Mouse (Mus musculus) embryonic facial prominence, embryonic 10.5 days (tissue): ENCODE measurements around the gene Cbl. TPM values are rescaled to one million over a fixed set of nuclear protein-coding genes. Genes with fewer than 3 reads are reported as not detected.
A peak's percentile ranks its signal among the peaks of the same experiment; 100 is the strongest.

Experiments
- DNase-seq: peaks from one replicate; pipeline ENCODE4 v3.0.0-alpha.2; 2017; ENCODE audit warnings: low spot score
- H3K27ac ChIP-seq: fragments of 300-500 bp; sonication (generic); replicated peaks from 2 replicates; pipeline ENCODE4 v1.5.1; 2016; ENCODE audit warnings: mild to moderate bottlenecking
- H3K27me3 ChIP-seq: fragments of 300-500 bp; sonication (generic); replicated peaks from 2 replicates; pipeline ENCODE4 v1.6.1; 2016; ENCODE audit warnings: low read depth, mild to moderate bottlenecking; ENCODE audit not compliant: poor library complexity, severe bottlenecking
- H3K36me3 ChIP-seq: fragments of 300-500 bp; sonication (generic); replicated peaks from 2 replicates; pipeline ENCODE4 v1.6.1; 2016; ENCODE audit warnings: mild to moderate bottlenecking, moderate library complexity
- H3K4me1 ChIP-seq: fragments of 300-500 bp; sonication (generic); 2 replicates; pipeline ENCODE4 v1.6.1; 2016
- H3K4me3 ChIP-seq: fragments of 300-500 bp; sonication (generic); 2 replicates; pipeline ENCODE4 v1.5.1; 2016; ENCODE audit warnings: mild to moderate bottlenecking, moderate library complexity
- H3K9me3 ChIP-seq: fragments of 300-500 bp; sonication (generic); 2 replicates; pipeline ENCODE4 v1.6.1; 2016; ENCODE audit warnings: mild to moderate bottlenecking
- WGBS: fragments of 180-500 bp; shearing (Covaris S2); methylation state at CpG from one replicate; pipeline ENCODE4 v1.1.7; 2016; 5-methylcytosine and 5-hydroxymethylcytosine counted together
- polyA plus RNA-seq: library from polyadenylated mRNA; unstranded; fragments of >200 nt; fragmentation: Nextera tagmentation; extraction: Ambion mirVana; gene quantifications from 2 replicates; pipeline ENCODE4 v1.2.1, GENCODE M21; 2016

Cbl gene
- polyA plus RNA-seq, result 25.4 and 25.5 TPM in 2 replicates

- Histone ChIP-seq H3K36me3 (no peaks in the 10 kb centered on the region; the same call in 1 of the 2 replicates), H3K27ac (peak within 1 kb of the TSS; percentile 97), H3K27me3 (no peaks in the 10 kb centered on the region), H3K9me3 (no peaks in the 10 kb centered on the region), H3K4me3 (peak within 1 kb of the TSS; percentile 93), H3K4me1 (peaks cover 40% of the 10 kb centered on the region)
- peak; percentile 99 for DNase-seq
- under 1% methylated on average over 76 of the region's 76 CpGs for WGBS
These were observed at the start of gene Cbl for GRCm38 (mm10) chr9:44233802-44234478. Gene Cbl (minus strand): TSS chr9:44234049.

GRCm38 (mm10) chr9:44283183-44283582 lies 49.3 kb upstream of the Cbl start:
- H3K9me3 ChIP-seq, result no peaks in the 10 kb centered on the region
- DNase-seq, result no peak
- peaks cover 33% of the 10 kb centered on the region for H3K27me3 ChIP-seq
- H3K4me3 ChIP-seq, result no peak overlapping the region
- 69% methylated on average over 5 of the region's 5 CpGs for WGBS
- no peaks in the 10 kb centered on the region; the same call in 1 of the 2 replicates for H3K36me3 ChIP-seq
- H3K27ac ChIP-seq, result no peak overlapping the region
- H3K4me1 ChIP-seq, result peaks cover 20% of the 10 kb centered on the region

DNA sequence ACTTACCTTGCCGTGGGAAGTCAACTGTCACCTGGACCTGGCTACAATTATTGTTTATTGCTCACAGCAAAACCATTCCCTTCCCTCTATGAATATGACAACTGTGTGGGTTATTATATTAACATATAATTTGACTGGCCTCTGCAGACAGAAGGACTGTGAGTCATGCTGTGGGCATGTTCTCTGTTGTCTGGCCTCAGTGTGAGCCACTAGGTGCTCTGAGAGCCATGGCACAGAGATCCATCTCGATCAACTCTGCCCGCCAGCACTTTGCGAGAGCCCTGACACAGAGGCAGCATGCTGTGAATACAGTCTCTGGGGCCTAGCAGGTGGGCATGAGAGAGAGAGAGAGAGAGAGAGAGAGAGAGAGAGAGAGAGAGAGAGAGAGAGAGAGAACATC lies 36.1 kb upstream of the Cbl start:
- H3K4me1 ChIP-seq, result peaks cover 11% of the 10 kb centered on the region
- H3K9me3 ChIP-seq, result no peaks in the 10 kb centered on the region
- H3K4me3 ChIP-seq, result no peak overlapping the region
- H3K27me3 ChIP-seq, result peaks cover 18% of the 10 kb centered on the region
- H3K27ac ChIP-seq, result no peak overlapping the region
- WGBS, result 84% methylated on average over 4 of the region's 4 CpGs
- no peak for DNase-seq
- no peaks in the 10 kb centered on the region for H3K36me3 ChIP-seq

GRCm38 (mm10) chr9:44269077-44269476 lies 35.2 kb upstream of the Cbl start:
- peaks cover 18% of the 10 kb centered on the region for H3K27me3 ChIP-seq

DNA sequence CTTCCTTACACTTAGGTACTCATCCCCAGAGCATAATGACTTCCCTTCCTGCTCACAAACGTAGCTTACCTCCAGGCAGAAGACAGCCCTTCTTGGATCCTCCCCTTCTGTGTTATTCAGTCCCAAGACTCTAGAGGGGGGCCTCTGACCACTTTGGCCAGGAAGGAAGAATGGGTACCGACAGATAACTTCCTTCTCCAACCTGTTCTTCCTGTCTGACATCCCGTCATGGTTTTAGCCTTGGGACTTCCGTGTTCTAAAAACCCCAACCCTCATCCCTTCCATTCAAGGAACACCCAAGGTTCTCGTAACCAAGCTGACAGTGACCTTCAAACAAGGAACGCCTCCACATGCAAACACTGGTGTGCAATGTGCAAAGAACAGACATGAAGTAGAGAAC lies 34.6 kb upstream of the Cbl start, which contains the start of gene Nlrx1:
Gene Nlrx1 (minus strand): TSS at position 168 of the 400 bp plus-strand sequence.
- Histone ChIP-seq H3K4me3 (peak within 1 kb of the TSS; percentile 60), H3K9me3 (no peaks in the 10 kb centered on the region), H3K27me3 (peaks cover 18% of the 10 kb centered on the region), H3K27ac (peak within 1 kb of the TSS; percentile 82), H3K36me3 (no peaks in the 10 kb centered on the region), H3K4me1 (peaks cover 11% of the 10 kb centered on the region)
- DNase-seq, result no peak
- 83% methylated on average over 6 of the region's 6 CpGs for WGBS

More at GRCm38 (mm10) chr9:44269077-44269476, 35.2 kb upstream of the Cbl start:
- Histone ChIP-seq H3K27ac (no peak overlapping the region), H3K9me3 (no peaks in the 10 kb centered on the region), H3K36me3 (no peaks in the 10 kb centered on the region), H3K4me1 (peaks cover 11% of the 10 kb centered on the region), H3K4me3 (no peak overlapping the region)
- 82% methylated on average over 3 of the region's 3 CpGs for WGBS
- DNase-seq, result no peak

- no peaks in the 10 kb centered on the region for H3K36me3 ChIP-seq
- DNase-seq, result peak; percentile 84
- H3K27me3 ChIP-seq, result peaks cover 18% of the 10 kb centered on the region
- H3K4me3 ChIP-seq, result peak overlapping the region; percentile 60
- 6% methylated on average over 28 of the region's 28 CpGs for WGBS
- H3K27ac ChIP-seq, result peak overlapping the region; percentile 82
- H3K4me1 ChIP-seq, result peaks cover 11% of the 10 kb centered on the region
- no peaks in the 10 kb centered on the region for H3K9me3 ChIP-seq
These were observed 34.1 kb upstream of the Cbl start for GRCm38 (mm10) chr9:44268027-44268360.

DNA sequence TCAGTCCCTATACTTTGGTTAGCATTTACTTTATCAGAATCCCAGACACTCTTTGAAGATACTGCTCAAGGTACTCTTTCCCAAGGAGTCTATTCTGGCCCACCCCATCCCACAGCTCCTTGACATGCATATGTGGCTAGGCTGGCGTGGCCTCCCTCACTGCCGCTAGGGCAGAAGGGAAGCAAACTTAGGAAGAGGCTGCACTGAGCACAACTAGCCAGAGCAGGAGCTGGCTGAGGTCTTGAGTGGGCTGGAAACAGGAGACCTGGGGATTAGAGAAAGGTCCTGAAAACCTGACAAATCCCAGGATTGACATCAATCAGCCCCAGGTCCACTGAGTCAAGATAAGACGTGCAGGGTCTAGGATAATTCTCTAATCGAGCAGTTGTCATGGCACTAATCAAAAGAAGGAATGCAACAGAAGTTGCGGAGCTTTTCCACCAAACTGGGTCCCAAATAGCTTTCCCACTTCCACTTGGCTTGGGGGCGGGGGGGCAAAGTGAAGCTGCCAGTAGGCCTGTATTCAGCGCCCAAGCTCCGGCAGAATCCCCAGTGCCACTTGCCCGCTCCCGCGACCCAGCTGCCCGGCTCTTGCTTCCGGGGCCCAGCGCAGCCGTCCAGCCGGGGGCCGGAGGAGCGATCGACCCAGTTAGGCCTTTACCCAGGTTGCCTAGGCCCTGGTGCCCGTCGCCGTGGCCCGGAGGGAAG lies 33.6 kb upstream of the Cbl start:
- Histone ChIP-seq H3K4me1 (peaks cover 11% of the 10 kb centered on the region), H3K9me3 (no peaks in the 10 kb centered on the region), H3K4me3 (peak overlapping the region; percentile 60), H3K27ac (peak overlapping the region; percentile 82), H3K27me3 (peaks cover 18% of the 10 kb centered on the region), H3K36me3 (no peaks in the 10 kb centered on the region)
- peak; percentile 34 for DNase-seq
- 10% methylated on average over 23 of the region's 23 CpGs for WGBS

GRCm38 (mm10) chr9:44266478-44267226 lies 32.8 kb upstream of the Cbl start:
- Histone ChIP-seq H3K27ac (no peak overlapping the region), H3K4me3 (0 out of 2 replicates have a peak overlapping the region, but pooled peaks have one; percentile 60), H3K27me3 (peaks cover 18% of the 10 kb centered on the region), H3K4me1 (peaks cover 11% of the 10 kb centered on the region), H3K9me3 (no peaks in the 10 kb centered on the region), H3K36me3 (no peaks in the 10 kb centered on the region)
- no peak for DNase-seq
- WGBS, result 76% methylated on average over 8 of the region's 8 CpGs

DNA sequence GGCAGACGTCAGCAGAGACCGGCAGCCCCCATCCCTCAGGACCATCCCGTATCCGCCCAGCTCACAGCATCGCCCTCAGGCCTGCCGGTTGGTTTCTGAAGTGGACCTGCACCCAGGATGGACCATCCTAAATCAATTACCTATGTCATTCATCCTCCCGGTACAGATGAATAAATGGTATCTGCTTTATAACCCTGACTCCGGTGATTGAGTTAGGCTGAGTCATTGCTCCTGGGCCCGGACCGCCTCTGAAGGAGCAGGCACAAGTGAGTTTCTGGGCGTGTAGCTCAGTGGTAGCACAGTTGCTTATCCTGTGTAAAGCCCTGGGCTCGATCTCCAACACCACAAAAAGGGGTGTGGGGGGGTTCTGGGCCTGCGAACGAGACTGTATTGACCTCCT lies 27.5 kb upstream of the Cbl start:
- WGBS, result 86% methylated on average over 14 of the region's 14 CpGs
- H3K9me3 ChIP-seq, result no peaks in the 10 kb centered on the region
- no peaks in the 10 kb centered on the region for H3K36me3 ChIP-seq
- no peak for DNase-seq
- no peaks in the 10 kb centered on the region for H3K4me1 ChIP-seq
- H3K27ac ChIP-seq, result no peak overlapping the region
- H3K27me3 ChIP-seq, result peaks cover 3% of the 10 kb centered on the region; the same call in 1 of the 2 replicates
- no peak overlapping the region for H3K4me3 ChIP-seq

- Histone ChIP-seq H3K27ac (no peak overlapping the region), H3K4me3 (no peak overlapping the region), H3K9me3 (no peaks in the 10 kb centered on the region), H3K36me3 (no peaks in the 10 kb centered on the region), H3K27me3 (no peaks in the 10 kb centered on the region), H3K4me1 (peaks cover 15% of the 10 kb centered on the region)
- DNase-seq, result no peak
- 85% methylated on average over 10 of the region's 10 CpGs for WGBS
These were observed 25.2 kb upstream of the Cbl start for GRCm38 (mm10) chr9:44259014-44259413.

DNA sequence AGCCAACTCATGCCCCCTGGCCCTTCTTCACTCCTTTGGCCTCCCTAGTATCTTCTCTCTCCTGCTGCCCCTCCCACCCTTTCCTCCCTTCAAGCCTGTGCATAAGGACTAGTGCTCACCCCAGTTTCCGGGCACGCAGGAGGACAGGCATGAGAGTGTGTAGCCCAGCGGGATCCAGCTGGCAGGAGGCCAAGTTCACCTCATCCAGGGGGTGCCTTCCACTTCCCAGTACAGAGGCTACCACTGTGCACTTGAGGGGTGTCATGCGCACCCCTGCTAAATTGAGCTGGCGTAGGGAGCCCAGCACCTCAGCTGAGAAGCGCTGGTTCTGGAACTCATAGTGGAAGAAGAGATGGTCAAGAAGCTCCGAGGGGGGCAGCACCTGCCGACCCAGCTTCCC lies 22.4 kb upstream of the Cbl start:
- H3K27ac ChIP-seq, result no peak overlapping the region
- 0 out of 2 replicates have a peak, but pooled peaks cover 5% of the 10 kb centered on the region for H3K27me3 ChIP-seq
- DNase-seq, result no peak
- no peaks in the 10 kb centered on the region for H3K36me3 ChIP-seq
- 88% methylated on average over 8 of the region's 8 CpGs for WGBS
- peaks cover 27% of the 10 kb centered on the region for H3K4me1 ChIP-seq
- H3K9me3 ChIP-seq, result no peaks in the 10 kb centered on the region
- no peak overlapping the region for H3K4me3 ChIP-seq

- H3K27me3 ChIP-seq, result peaks cover 15% of the 10 kb centered on the region
- no peak for DNase-seq
- H3K9me3 ChIP-seq, result no peaks in the 10 kb centered on the region
- H3K4me1 ChIP-seq, result peaks cover 27% of the 10 kb centered on the region
- WGBS, result 64% methylated on average over 6 of the region's 6 CpGs
- H3K27ac ChIP-seq, result peak overlapping the region; percentile 20; the same call in 1 of the 2 replicates
- no peaks in the 10 kb centered on the region for H3K36me3 ChIP-seq
- H3K4me3 ChIP-seq, result no peak overlapping the region
These were observed 21.3 kb upstream of the Cbl start for GRCm38 (mm10) chr9:44255136-44255521.
